Mouse (Mus musculus) ES-Bruce4 (cell line): Measurements from ENCODE around the gene Dclre1a.

Experiments
- CTCF ChIP-seq: IDR thresholded peaks from one replicate; pipeline ENCODE4 v1.8.1; 2011; ENCODE audit warnings: low read depth, low read length
- EP300 ChIP-seq: IDR thresholded peaks from 2 replicates; pipeline ENCODE4 v1.6.1; 2011; ENCODE audit warnings: low read depth, low read length; ENCODE audit not compliant: insufficient read depth
- POLR2A ChIP-seq: IDR thresholded peaks from one replicate; pipeline ENCODE4 v1.8.1; 2011; ENCODE audit warnings: low read length; ENCODE audit not compliant: insufficient read depth

- TF ChIP-seq CTCF (no peak), POLR2A (no peak), EP300 (no peak)
These were observed 23.2 kb upstream of the Dclre1a start for GRCm38 (mm10) chr19:56571234-56571633.
